Mouse (Mus musculus) mouse trophoblast stem cell (cell line): ENCODE data around the gene Mup15.
"Not testable (repeated sequence)": the region's sequence is repeated elsewhere in the genome, so short reads cannot be mapped to it uniquely, and the experiment has no call there.

ENCODE experiments used
- in situ Hi-C, 2 experiments: fragments of 300-500 bp; cut with MseI, MboI; formaldehyde crosslinking; loops; 2 replicates in 1 of 2; 3 replicates in 1 of 2; pipeline ENCODE4 v1.15.1; 2025

The Mup15 gene

GRCm38 (mm10) chr4:61439643-61440042, at the start of gene Mup15:
TSS of gene Mup15 (minus strand) at chr4:61439743.
- in situ Hi-C loops, result not testable (repeated sequence)
